ENCODE assay signal across 49 mouse cellular contexts in the genomic region with DNA sequence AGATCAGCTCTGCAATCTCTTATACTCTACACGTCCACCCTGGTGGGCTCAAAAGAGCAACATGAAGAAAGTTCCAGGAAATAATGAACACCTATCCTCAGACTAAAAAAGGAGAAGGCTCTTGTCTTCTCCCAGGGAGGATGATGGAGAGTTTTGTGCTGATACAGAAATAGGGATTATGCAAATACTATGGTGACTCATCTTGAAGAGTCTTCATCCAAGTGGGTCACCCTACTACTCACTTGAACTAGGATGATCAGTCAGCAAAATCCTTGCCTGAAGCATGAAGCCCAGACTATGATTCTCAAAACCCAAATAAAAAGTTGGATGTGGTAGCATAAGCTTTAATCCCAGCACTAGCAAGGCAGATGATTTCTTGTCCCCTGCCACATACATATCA. TPM values are rescaled to one million over a fixed set of nuclear protein-coding genes. Genes with fewer than 3 reads are reported as not detected.
"Had no signal": no experiment of that assay in that cellular context is flagged by ENCODE, and none has a peak within 500 bp of the region (broad histone marks: within the 10 kb centered on the region; RNA-seq: fewer than 3 reads in every experiment).

No protein-coding gene starts in this region.

- H3K4me1 ChIP-seq: heart, embryonic 10.5 days; heart, embryonic 12.5 days; heart, embryonic 13.5 days; heart, embryonic 15.5 days; hindbrain, embryonic 12.5 days; hindbrain, embryonic 13.5 days; hindbrain, embryonic 15.5 days; intestine, embryonic 15.5 days; kidney, embryonic 15.5 days had no signal

- DNase-seq: heart, postnatal 10 days; heart, postnatal 14 days; heart, postnatal 36 days; heart, postnatal 4 days; kidney, adult 11 months; kidney, adult 18-20 months; kidney, adult 2 months; kidney, adult 8-10 months; kidney, adult 9 months; kidney, postnatal 10 days; kidney, postnatal 14 days; kidney, postnatal 25 days; kidney, postnatal 36 days; kidney, postnatal 4 days; layer of hippocampus, adult 9-11 months; layer of hippocampus, postnatal 36 days had no signal

- H3K27ac ChIP-seq: heart, embryonic 10.5 days; heart, embryonic 13.5 days; heart, embryonic 15.5 days; hindbrain, embryonic 12.5 days; hindbrain, embryonic 13.5 days; hindbrain, embryonic 14.5 days; hindbrain, embryonic 15.5 days; hindbrain, postnatal 0 days; intestine, embryonic 15.5 days; kidney, embryonic 15.5 days; kidney, postnatal 0 days; layer of hippocampus, adult 2 months had no signal

- H3K36me3 ChIP-seq: heart, embryonic 10.5 days; heart, embryonic 12.5 days; heart, embryonic 13.5 days; heart, embryonic 15.5 days; hindbrain, embryonic 12.5 days; hindbrain, embryonic 13.5 days; hindbrain, embryonic 15.5 days; intestine, embryonic 15.5 days; kidney, embryonic 15.5 days had no signal

- ATAC-seq: hindbrain, embryonic 16.5 days; hindbrain, postnatal 0 days; inflammation-experienced regulatory T-cells, adult 6 months; intestine, embryonic 15.5 days; intestine, embryonic 16.5 days; intestine, postnatal 0 days had no signal

- H3K4me3 ChIP-seq: heart, embryonic 10.5 days; heart, embryonic 12.5 days; heart, embryonic 13.5 days; heart, embryonic 15.5 days; hindbrain, embryonic 12.5 days; hindbrain, embryonic 13.5 days; hindbrain, embryonic 15.5 days; intestine, embryonic 15.5 days; kidney, embryonic 15.5 days; layer of hippocampus, adult 2 months had no signal

- H3K9me3 ChIP-seq: heart, embryonic 10.5 days; heart, embryonic 12.5 days; heart, embryonic 13.5 days; heart, embryonic 15.5 days; hindbrain, embryonic 12.5 days; hindbrain, embryonic 13.5 days; hindbrain, embryonic 15.5 days; intestine, embryonic 15.5 days; kidney, embryonic 15.5 days had no signal

- H3K27me3 ChIP-seq: heart, embryonic 12.5 days; heart, embryonic 13.5 days; heart, embryonic 15.5 days; hindbrain, embryonic 12.5 days; hindbrain, embryonic 13.5 days; hindbrain, embryonic 15.5 days; intestine, embryonic 15.5 days; kidney, embryonic 15.5 days had no signal

RNA-seq across cellular contexts. Expression of a gene that starts 16.6 kb away (rescaled TPM):
- total RNA-seq: heart, postnatal 10 days; heart, postnatal 14 days; heart, postnatal 25 days; heart, postnatal 36 days; heart, postnatal 4 days; hematopoietic stem cell, adult 5-6 weeks; hindbrain, postnatal 0 days; layer of hippocampus, adult 18-20 months; layer of hippocampus, adult 2 months; layer of hippocampus, adult 8-10 months; layer of hippocampus, postnatal 10 days; layer of hippocampus, postnatal 14 days; layer of hippocampus, postnatal 25 days; layer of hippocampus, postnatal 36 days; left cerebral cortex, adult 18-20 months had no signal
- polyA plus RNA-seq: heart, embryonic 10.5 days; heart, embryonic 11.5 days; heart, embryonic 12.5 days; heart, embryonic 13.5 days; heart, embryonic 14.5 days; heart, embryonic 15.5 days; heart, embryonic 16.5 days; heart, postnatal 0 days; hindbrain, embryonic 11.5 days; hindbrain, embryonic 12.5 days; hindbrain, embryonic 13.5 days; hindbrain, embryonic 14.5 days; hindbrain, embryonic 15.5 days; hindbrain, embryonic 16.5 days; hindbrain, postnatal 0 days; inflammation-experienced regulatory T-cells, adult 6 months; intestine, embryonic 15.5 days; intestine, embryonic 16.5 days; kidney, adult 2 months; kidney, embryonic 14.5 days; kidney, embryonic 15.5 days; kidney, embryonic 16.5 days; kidney, postnatal 0 days; large intestine, adult 2 months had no signal

RNA-seq across cellular contexts. Expression of a gene that starts 54.3 kb away (rescaled TPM):
- total RNA-seq: hindbrain, postnatal 0 days; layer of hippocampus, adult 18-20 months; layer of hippocampus, adult 2 months; layer of hippocampus, adult 8-10 months; layer of hippocampus, postnatal 10 days; layer of hippocampus, postnatal 14 days; layer of hippocampus, postnatal 25 days; layer of hippocampus, postnatal 36 days; left cerebral cortex, adult 18-20 months had no signal
- polyA plus RNA-seq: inflammation-experienced regulatory T-cells, adult 6 months; large intestine, adult 2 months had no signal
